Mouse (Mus musculus): ENCODE results near the gene 1700017B05Rik. TPM values are rescaled to one million over a fixed set of nuclear protein-coding genes. Genes with fewer than 3 reads are reported as not detected.

The 1700017B05Rik gene
- polyA plus RNA-seq, 1 experiment = 28.7 TPM

GRCm38 (mm10) chr9:57247201-57247671, 15.2 kb downstream of the 1700017B05Rik start:
- Histone ChIP-seq H3K4me1 (ENCODE audit: control insufficient read depth, insufficient read depth, insufficient read length, low read length) (peaks cover 15% of the 10 kb centered on the region), H3K27ac (ENCODE audit: insufficient read depth, low read depth, low read length) (0 out of 2 replicates have a peak overlapping the region, but pooled peaks have one; percentile 3), H3K27me3 (ENCODE audit: control insufficient read depth, insufficient read depth, low read length) (no peaks in the 10 kb centered on the region), H3K4me3 (ENCODE audit: low read depth, low read length) (no peak overlapping the region; the same call in 1 of the 2 replicates), H3K36me3 (ENCODE audit: control insufficient read depth, insufficient read depth, low read length) (peaks cover 8% of the 10 kb centered on the region; the same call in 1 of the 2 replicates)
- TF ChIP-seq POLR2A (IDR thresholded peaks at IDR 0.05; ENCODE audit: low read depth, low read length) (no peak), CTCF (IDR thresholded peaks at IDR 0.05; ENCODE audit: extremely low read depth, insufficient read length, insufficient replicate concordance, low read depth, low read length) (no peak)
- WGBS = 16% methylated on average over 8 of the region's 8 CpGs

GRCm38 (mm10) chr9:57246482-57246881, 15.9 kb downstream of the 1700017B05Rik start:
- Histone ChIP-seq H3K36me3 (ENCODE audit: control insufficient read depth, insufficient read depth, low read length) (0 out of 2 replicates have a peak, but pooled peaks cover 4% of the 10 kb centered on the region), H3K27ac (ENCODE audit: insufficient read depth, low read depth, low read length) (no peak overlapping the region), H3K27me3 (ENCODE audit: control insufficient read depth, insufficient read depth, low read length) (no peaks in the 10 kb centered on the region), H3K4me3 (ENCODE audit: low read depth, low read length) (no peak overlapping the region), H3K4me1 (ENCODE audit: control insufficient read depth, insufficient read depth, insufficient read length, low read length) (peaks cover 15% of the 10 kb centered on the region)
- WGBS = 96% methylated on average over 5 of the region's 5 CpGs
- TF ChIP-seq POLR2A (IDR thresholded peaks at IDR 0.05; ENCODE audit: low read depth, low read length) (no peak), CTCF (IDR thresholded peaks at IDR 0.05; ENCODE audit: extremely low read depth, insufficient read length, insufficient replicate concordance, low read depth, low read length) (no peak)

GRCm38 (mm10) chr9:57244106-57244685, 18.2 kb downstream of the 1700017B05Rik start:
- H3K36me3 ChIP-seq (ENCODE audit: control insufficient read depth, insufficient read depth, low read length) = no peaks in the 10 kb centered on the region
- H3K27me3 ChIP-seq (ENCODE audit: control insufficient read depth, insufficient read depth, low read length) = no peaks in the 10 kb centered on the region
- WGBS = 46% methylated on average over 7 of the region's 7 CpGs
- no peak overlapping the region for H3K4me3 ChIP-seq (ENCODE audit: low read depth, low read length)
- no peak overlapping the region for H3K27ac ChIP-seq (ENCODE audit: insufficient read depth, low read depth, low read length)
- TF ChIP-seq POLR2A (IDR thresholded peaks at IDR 0.05; ENCODE audit: low read depth, low read length) (no peak), CTCF (IDR thresholded peaks at IDR 0.05; ENCODE audit: extremely low read depth, insufficient read length, insufficient replicate concordance, low read depth, low read length) (no peak)
- H3K4me1 ChIP-seq (ENCODE audit: control insufficient read depth, insufficient read depth, insufficient read length, low read length) = peaks cover 15% of the 10 kb centered on the region

DNA sequence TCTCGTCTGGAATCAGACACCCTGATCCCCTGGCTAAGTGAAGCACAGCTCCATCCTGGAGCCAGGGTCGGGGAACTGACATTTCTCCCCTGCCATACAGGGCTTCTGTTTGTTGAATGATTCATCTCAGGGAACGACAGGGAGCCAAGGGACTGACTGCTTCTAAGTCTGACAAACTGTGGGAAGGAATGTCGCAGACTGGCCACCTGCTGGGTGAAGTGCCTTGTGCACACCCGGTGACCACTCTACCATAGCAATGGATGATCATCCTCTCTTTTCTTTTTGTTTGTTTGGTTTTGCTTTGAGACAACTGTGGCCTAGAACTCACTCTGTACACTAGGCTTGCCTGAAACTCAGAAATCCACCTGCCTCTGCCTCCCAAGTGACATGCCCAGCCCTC, 19.5 kb downstream of the 1700017B05Rik start:
- 39% methylated on average over 5 of the region's 5 CpGs for WGBS
- H3K27me3 ChIP-seq (ENCODE audit: control insufficient read depth, insufficient read depth, low read length) = no peaks in the 10 kb centered on the region
- H3K36me3 ChIP-seq (ENCODE audit: control insufficient read depth, insufficient read depth, low read length) = no peaks in the 10 kb centered on the region
- no peak overlapping the region for H3K27ac ChIP-seq (ENCODE audit: insufficient read depth, low read depth, low read length)
- TF ChIP-seq CTCF (IDR thresholded peaks at IDR 0.05; ENCODE audit: extremely low read depth, insufficient read length, insufficient replicate concordance, low read depth, low read length) = no peak
- TF ChIP-seq POLR2A (IDR thresholded peaks at IDR 0.05; ENCODE audit: low read depth, low read length) = no peak
- H3K4me1 ChIP-seq (ENCODE audit: control insufficient read depth, insufficient read depth, insufficient read length, low read length) = peaks cover 11% of the 10 kb centered on the region
- H3K4me3 ChIP-seq (ENCODE audit: low read depth, low read length) = no peak overlapping the region

GRCm38 (mm10) chr9:57241111-57241510, 21.3 kb downstream of the 1700017B05Rik start:
- H3K36me3 ChIP-seq (ENCODE audit: control insufficient read depth, insufficient read depth, low read length) = no peaks in the 10 kb centered on the region
- no peak overlapping the region for H3K4me3 ChIP-seq (ENCODE audit: low read depth, low read length)
- WGBS = 92% methylated on average over 5 of the region's 5 CpGs
- no peak overlapping the region for H3K27ac ChIP-seq (ENCODE audit: insufficient read depth, low read depth, low read length)
- TF ChIP-seq POLR2A (IDR thresholded peaks at IDR 0.05; ENCODE audit: low read depth, low read length) (no peak), CTCF (IDR thresholded peaks at IDR 0.05; ENCODE audit: extremely low read depth, insufficient read length, insufficient replicate concordance, low read depth, low read length) (no peak)
- H3K27me3 ChIP-seq (ENCODE audit: control insufficient read depth, insufficient read depth, low read length) = no peaks in the 10 kb centered on the region
- peaks cover 4% of the 10 kb centered on the region for H3K4me1 ChIP-seq (ENCODE audit: control insufficient read depth, insufficient read depth, insufficient read length, low read length)

DNA sequence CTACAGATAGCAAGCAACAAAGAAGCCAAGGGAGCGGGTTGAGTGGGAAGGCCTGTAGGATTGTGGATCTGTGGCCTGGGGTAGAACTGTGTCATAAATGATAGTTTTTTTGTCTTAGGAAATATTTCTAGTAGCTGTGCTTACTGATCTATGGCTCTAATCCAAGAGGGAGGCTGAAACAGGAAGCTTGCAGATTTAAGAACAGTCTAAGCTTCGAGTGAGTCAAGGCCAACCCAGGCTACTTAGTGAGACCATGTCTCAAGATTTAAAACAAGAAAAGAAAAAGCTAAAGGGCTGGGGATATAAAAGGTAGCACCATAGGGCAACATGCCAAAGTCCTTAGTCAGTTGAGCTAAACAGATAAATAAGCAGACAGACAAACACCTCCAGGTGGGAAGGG, 24.2 kb downstream of the 1700017B05Rik start:
- no peaks in the 10 kb centered on the region for H3K27me3 ChIP-seq (ENCODE audit: control insufficient read depth, insufficient read depth, low read length)
- no peaks in the 10 kb centered on the region for H3K4me1 ChIP-seq (ENCODE audit: control insufficient read depth, insufficient read depth, insufficient read length, low read length)
- 76% methylated on average over 2 of the region's 2 CpGs for WGBS
- H3K27ac ChIP-seq (ENCODE audit: insufficient read depth, low read depth, low read length) = no peak overlapping the region
- no peaks in the 10 kb centered on the region for H3K36me3 ChIP-seq (ENCODE audit: control insufficient read depth, insufficient read depth, low read length)
- no peak for TF ChIP-seq CTCF (IDR thresholded peaks at IDR 0.05; ENCODE audit: extremely low read depth, insufficient read length, insufficient replicate concordance, low read depth, low read length)
- TF ChIP-seq POLR2A (IDR thresholded peaks at IDR 0.05; ENCODE audit: low read depth, low read length) = no peak
- H3K4me3 ChIP-seq (ENCODE audit: low read depth, low read length) = no peak overlapping the region

DNA sequence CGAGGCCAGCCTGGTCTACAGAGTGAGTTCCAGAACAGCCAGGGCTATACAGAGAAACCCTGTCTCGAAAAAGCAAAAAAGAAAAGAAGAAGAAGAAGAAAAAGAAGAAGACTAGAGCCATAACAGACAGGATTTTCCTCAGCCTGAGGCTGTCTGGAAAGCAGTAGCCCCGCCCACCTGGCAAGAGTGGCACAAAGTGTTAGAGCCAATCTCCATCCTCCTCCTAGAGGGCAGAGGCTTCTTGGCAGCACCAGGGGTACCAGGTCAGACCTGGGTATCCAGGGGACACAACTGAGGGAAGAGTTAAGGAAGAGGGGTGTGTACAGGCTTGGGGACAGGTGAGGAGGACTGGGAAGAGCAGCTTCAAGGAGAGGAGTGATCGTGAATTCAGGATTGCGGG, 24.7 kb downstream of the 1700017B05Rik start:
- TF ChIP-seq CTCF (IDR thresholded peaks at IDR 0.05; ENCODE audit: extremely low read depth, insufficient read length, insufficient replicate concordance, low read depth, low read length) (no peak), POLR2A (IDR thresholded peaks at IDR 0.05; ENCODE audit: low read depth, low read length) (no peak)
- Histone ChIP-seq H3K36me3 (ENCODE audit: control insufficient read depth, insufficient read depth, low read length) (no peaks in the 10 kb centered on the region), H3K27ac (ENCODE audit: insufficient read depth, low read depth, low read length) (no peak overlapping the region), H3K4me3 (ENCODE audit: low read depth, low read length) (no peak overlapping the region), H3K4me1 (ENCODE audit: control insufficient read depth, insufficient read depth, insufficient read length, low read length) (no peaks in the 10 kb centered on the region), H3K27me3 (ENCODE audit: control insufficient read depth, insufficient read depth, low read length) (no peaks in the 10 kb centered on the region)
- WGBS = 78% methylated on average over 5 of the region's 5 CpGs

Data from small intestine, adult 2 months (tissue).